Mouse (Mus musculus): ENCODE measurements at regions not wholly inside any gene's neighbourhood (a gene's known extent, or its start where the extent isn't known, plus 50 kb on each side); places are given as distances from the start of the nearest gene placed in this dataset.
A peak's percentile ranks its signal among the peaks of the same experiment; 100 is the strongest.

DNA sequence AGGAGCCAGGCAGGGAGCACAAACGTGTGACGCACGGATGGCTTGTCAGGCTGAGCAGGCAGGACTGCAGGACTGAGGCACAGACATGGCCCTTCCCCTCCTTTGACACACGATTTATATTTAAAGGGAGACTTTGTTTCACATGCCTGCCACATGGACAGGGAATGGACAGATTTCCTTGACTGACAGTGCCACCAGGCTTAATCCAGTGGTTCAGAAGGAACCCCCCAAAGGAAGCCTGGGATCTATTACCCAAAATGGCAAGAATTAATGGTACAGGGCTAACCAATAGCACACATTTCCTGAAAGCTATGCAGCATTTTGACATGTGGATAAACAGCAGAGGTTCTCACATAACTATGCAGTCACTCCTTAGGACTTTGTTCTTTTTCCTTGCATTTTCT lies 470.7 kb upstream of the Fam92a start:
- no peak for ATAC-seq (replicated peaks; ENCODE audit: low read depth, poor library complexity, severe bottlenecking)

DNA sequence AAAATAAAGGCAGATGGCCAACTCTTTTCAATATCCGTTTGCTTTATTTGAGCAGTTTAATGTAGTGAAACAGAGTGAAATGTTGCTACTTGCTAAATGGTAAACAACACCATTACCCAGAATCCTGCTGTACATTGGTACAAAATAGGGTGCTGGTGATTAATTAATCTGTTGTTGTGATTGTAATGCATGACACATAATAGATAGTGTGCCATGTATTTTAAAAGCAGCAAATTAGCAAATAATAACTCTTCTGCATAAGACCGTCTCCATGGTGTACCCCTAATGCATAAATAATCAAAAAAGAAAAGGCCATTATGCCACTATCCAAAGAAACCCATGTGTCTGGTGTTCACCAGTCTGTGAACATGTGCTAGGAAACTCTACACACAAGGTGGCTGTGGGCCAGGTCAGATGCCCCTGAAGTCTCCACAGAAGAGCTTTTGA lies 457.6 kb upstream of the Fam92a start:
- ATAC-seq (replicated peaks; ENCODE audit: low read depth, poor library complexity, severe bottlenecking) = no peak

DNA sequence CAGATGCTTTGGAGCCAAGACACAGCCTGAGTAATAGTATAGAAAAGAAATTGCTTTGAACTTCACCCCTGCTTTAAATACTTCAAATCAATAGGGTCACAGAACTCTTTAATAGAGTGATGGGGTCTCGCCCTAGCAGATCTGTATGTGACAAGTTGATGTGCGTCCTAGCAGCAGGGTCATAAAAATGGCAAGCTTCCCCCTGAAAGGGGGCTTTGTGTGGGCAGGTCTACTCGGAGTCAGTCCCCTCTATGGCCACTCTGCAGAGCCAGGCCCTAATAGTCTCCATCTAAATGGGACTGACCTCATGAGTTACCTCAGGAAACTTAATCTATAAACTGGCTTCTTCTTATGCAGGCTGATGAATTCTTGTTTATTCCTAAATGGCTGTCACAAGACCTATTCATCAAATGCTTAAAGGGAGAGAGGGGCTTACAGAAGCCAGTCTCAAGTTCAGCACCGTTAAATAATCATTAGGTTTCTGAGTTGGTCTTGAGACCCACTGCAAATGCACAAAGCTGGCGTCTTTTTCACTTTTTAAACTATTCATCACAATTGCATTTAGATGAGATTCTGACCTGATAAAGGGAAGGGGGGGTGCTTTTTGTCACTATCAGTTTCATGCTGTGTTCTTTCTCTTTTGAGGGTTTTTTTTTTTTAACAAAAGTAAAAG lies 457.0 kb upstream of the Fam92a start:
- no peak for ATAC-seq (replicated peaks; ENCODE audit: low read depth, poor library complexity, severe bottlenecking)

DNA sequence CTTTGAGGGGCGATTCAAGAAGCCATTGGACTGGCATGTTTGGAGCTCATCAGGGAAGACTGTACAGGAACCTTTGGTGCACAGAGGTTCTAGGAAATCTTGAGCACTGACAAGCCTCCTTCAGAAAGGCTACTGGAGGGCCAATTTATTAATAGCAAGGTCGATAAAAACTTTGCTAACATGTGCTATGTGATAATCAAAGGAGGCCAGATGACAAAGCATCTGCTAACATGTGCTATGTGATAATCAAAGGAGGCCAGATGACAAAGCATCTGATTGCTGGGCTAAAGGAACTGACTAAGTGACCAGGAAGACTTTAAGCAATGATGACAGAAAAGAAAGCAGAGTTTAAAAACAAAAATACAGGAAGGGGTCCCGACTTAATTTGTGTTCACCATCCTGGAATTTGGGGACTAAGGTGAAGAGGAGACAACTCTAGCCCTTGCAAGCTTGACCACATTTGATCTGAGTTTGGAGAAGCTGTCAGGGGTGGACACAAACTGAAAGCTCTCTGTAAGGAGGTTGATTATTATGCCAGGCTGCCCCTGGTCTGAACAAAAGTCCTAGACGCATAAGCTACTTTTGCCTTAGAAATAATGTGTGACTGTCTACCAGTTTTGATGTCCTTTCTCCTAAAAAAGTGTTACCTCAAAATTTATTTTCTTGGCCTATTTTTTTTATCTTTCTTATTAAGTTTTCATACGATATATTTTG lies 455.5 kb upstream of the Fam92a start:
- ATAC-seq (replicated peaks; ENCODE audit: low read depth, poor library complexity, severe bottlenecking) = no peak

DNA sequence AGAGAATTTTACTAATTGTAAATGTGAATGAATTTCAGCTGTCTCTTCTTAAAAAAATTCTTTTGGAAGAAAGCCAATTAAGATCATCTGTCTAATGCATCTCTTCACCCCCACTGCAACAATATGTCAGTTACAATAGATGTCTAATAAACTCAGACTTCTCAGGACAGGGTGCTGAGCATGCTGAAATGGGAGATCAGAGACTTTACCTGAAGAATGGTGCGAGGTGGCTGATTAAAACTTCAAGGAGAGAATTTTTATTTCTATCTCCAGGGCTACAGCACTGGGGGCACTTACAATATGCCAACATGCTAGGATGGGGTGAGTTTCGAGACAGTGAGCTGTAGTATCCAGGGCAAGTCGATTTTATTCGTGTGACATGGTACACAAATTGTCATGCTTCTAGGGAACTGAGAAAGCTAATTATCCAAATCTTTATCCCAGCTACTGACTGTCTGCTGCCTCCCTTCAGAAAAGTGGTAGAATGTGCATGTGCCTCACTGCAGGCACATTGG lies 449.0 kb upstream of the Fam92a start:
- no peak for ATAC-seq (replicated peaks; ENCODE audit: low read depth, poor library complexity, severe bottlenecking)

DNA sequence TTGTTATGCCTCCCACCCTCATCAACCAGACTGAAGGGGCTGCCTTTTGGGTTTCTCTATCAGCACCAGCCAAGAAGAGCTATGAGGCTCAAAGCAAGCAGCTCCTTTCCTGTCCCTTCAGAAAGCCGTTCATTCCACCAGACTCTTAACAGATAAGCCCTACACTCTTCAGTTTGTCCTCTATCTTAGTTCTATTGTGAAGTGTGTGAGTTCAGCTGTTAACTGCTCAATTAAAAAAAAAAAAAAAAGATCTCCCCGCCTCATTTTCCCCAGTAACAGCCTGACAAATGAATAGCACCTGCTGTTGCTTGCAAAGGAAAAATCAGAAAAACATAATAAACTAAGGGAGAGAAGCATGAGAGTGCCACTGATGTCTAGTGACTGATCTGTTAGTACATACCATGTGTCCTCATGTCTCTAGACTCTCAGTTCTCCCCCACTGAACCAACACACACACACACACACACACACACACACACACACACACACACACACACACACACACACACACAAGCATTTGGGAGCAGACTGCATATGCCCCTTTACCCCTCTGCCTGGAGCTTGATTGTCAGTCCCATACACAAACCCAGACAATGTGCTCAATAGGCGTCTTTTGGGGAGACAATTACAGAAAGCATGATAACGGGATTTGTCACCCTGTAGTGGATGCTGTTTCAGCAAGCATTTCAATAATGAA lies 448.4 kb upstream of the Fam92a start:
- ATAC-seq (replicated peaks; ENCODE audit: low read depth, poor library complexity, severe bottlenecking) = no peak

DNA sequence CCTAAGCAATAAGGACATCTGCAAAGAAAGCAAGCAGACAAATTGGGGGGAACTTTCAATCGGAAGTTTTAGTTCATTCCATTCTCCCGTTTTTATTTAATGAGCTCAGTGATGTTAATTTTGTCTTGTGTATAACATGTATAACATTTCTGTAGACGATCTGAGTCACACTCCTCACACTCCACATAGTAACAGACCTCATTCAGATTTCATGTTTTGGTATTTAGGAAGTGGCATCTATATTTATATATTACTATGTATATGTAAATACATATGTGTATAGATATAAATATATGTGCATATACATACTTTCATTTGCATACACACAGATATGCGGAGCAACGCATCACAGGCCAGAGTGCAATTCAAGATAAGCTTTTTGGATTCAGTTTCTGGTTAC lies 444.9 kb upstream of the Fam92a start:
- ATAC-seq (replicated peaks; ENCODE audit: low read depth, poor library complexity, severe bottlenecking) = no peak

DNA sequence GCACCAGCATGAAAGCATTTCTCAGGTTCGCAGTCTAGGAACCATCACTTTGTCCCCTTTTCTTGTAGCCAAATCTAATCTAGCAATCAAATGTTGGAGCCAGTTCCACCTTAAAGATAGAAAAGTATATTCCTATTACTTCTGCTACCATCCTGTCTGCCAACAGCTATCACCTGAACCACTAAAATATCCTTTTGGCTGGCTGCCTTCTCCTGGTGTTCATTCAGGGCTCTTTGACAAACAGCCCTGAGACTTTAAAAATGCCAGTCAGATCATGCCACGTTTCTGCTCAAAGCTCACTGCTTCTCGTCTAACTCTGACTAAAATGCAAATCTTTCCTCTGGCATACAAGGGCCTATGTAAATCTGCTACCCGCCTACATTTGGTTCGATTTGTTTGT lies 439.7 kb upstream of the Fam92a start:
- no peak for ATAC-seq (replicated peaks; ENCODE audit: low read depth, poor library complexity, severe bottlenecking)

DNA sequence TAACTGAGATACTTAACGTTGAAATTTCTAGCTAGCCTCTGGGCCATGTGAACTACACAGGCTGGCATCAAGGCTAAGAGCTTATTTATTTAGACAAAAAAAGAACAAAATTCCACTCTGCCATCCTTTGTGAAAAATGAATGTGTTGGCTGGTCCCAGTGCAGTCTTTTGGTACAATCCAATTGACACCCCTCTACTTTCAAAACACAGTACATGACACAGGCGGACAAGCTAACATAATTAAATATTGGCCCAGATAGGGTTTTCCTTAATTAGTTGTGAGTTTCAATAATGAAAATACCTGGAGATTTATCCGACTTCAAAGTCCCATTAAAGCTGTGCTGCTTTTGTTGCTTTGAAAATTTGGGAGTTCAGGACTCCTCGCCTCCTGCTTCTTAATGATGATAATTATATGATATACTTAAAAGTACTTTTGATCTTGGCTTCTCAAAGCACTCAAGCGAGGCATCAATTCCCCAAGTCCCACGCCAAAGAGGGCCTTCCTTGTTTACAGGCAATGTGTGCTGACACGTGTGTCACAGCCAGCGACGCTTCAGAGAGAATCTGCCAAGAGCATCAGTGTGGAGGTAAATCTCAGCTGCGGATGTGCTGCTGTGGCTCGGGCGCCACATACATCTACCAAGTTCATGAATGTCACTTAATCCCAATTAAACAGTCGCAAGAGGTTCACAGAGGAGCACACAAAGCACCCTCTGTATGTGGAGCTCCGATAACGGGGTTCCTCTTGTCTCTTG lies 429.5 kb upstream of the Fam92a start:
- no peak for ATAC-seq (replicated peaks; ENCODE audit: low read depth, poor library complexity, severe bottlenecking)

DNA sequence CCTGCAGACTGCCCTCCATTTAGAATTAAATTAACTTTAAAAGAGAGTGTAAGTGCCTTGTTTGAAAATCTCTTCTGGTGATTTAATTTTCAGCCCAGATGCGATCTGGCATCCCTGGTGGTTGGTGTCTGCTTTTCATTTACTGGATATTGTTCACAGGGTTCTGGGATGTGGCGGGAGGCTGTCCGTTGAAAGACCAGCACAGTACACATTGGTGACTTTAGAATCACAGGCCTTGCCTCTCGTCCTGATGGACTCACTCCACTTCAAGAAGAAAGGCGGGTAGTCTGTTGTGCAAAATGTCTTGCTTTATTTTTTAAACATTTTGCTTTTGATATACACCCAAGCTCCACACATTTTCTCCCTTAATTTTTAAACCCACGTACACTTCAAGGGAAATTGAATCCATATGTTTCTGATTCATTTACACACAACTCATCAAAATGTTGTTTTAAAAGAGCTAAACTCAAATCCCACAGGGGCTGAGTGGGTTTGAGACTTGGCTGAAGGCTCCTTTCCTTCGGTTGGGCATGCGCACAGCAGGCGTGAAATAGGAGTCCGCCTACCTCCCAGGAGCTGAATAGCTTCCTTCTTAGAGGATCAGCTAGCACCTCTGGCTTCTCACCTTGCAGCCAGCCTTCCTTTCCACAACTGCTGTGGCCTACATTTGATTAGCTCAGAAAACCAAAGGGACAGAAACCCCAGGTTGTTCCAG lies 424.1 kb upstream of the Fam92a start:
- no peak for ATAC-seq (replicated peaks; ENCODE audit: low read depth, poor library complexity, severe bottlenecking)

DNA sequence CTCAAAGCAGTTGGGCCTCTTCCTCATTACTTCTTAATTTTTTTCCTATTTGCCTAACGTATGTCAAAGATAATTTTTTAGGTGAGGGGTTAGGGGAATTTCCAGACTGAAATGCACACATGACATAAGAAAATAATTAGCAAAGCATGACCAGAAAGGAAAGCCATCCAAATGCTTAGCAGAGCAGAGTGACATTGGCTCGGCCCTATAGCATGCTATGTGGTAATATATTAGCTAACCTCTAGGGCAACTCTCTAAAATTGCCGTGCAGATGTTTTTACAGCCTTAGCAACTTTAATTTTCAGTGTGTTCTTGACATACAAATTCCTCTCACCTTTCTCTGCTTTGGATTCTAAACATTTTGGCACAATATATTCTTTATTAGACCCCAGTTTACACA lies 421.2 kb upstream of the Fam92a start:
- ATAC-seq (replicated peaks; ENCODE audit: low read depth, poor library complexity, severe bottlenecking) = no peak

DNA sequence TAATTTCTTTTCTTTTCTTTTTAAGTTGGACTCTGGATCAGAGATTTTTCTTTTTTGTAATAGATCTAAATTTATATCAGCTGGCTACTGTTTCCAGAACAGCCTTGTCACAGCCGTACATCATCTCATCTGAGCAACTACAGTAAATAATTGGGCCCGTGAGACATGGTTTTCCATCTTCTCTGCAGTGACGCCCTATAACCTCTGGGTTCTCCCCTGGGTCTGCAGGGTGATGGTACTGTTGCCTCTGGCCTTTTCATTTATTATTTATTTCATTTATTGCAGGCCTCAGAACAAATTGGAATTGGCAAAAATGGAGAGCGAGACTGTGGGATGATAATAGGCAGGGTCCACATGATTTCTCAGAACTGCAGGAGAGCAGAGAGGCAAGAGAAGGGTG lies 406.3 kb upstream of the Fam92a start:
- no peak for ATAC-seq (replicated peaks; ENCODE audit: low read depth, poor library complexity, severe bottlenecking)

DNA sequence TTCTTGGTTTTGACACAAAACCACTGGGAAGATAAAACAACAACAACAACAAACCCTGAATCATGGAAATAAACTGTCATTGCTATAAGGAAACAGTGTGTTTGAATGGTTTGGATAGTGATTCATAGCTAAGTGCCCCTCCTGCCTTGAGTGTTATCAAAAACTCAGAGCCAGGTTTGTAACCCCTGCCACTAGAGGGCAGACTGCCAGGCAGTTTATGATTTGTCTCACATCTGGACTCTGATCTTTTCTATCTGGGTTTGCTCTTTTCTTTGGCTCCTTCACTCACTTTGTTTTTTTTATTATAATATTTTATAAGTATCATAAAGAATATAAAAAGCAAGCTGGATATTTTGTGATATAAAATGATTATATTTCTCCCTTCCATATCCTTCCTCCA lies 400.1 kb upstream of the Fam92a start:
- ATAC-seq (replicated peaks; ENCODE audit: low read depth, poor library complexity, severe bottlenecking) = peak; percentile 60; the same call in 1 of the 2 replicates

DNA sequence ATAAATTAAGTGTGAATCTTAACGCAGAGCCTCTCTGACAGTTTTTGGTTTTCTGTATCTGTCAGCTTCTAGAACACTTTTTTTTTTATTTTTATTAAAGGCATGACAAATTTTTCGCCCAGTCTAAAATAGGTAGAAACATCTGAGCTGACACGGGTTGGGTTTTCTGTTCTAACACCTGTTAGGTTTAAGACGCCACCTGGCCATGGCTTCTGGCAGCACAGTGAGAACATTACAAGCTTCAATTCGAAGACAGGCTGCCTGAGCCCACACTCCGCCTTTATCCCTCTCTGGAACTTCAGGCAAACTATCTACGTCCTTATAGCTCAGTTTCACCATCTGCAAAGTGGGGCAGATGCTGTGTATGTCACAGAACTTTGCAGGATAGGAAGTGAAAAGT lies 398.9 kb upstream of the Fam92a start:
- ATAC-seq (replicated peaks; ENCODE audit: low read depth, poor library complexity, severe bottlenecking) = no peak

DNA sequence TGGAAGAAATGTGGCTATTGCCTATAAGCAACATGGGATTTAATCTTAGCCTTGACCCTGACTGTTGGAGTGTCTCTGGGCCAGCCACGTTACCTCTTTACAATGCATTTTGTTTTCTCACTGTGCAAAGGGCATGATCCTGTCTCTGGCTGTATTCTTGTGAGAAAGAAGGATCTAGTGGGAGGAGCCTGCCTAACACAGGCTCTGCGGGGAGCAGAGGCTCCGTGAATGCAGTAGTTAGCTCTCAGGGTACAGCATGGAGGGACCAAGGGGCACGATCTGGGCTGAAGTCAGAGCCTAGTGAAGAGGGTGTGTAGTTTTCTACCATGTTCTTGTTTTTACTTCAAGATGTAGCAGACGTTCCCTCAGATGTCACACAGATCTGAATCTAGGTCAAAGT lies 395.8 kb upstream of the Fam92a start:
- ATAC-seq (replicated peaks; ENCODE audit: low read depth, poor library complexity, severe bottlenecking) = no peak

DNA sequence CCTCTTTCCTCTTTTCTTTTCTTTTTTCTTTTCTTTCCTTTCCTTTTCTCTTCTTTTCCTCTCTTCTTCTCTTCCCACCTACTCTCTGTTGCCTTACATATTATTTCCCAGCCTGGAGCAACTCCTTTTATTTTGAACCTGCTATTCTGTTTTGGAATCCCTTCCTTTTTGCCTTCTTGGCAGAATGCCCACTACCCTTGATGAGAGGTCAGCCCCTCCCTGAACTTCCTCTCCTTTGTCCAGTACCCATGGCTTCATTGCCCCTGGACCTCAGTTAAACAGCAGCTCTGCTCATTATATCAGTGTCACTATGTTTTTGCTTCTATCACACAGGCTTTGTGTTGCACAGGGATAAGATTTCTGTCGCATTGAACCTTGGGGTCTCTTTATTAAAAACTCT lies 391.2 kb upstream of the Fam92a start:
- no peak for ATAC-seq (replicated peaks; ENCODE audit: low read depth, poor library complexity, severe bottlenecking)

DNA sequence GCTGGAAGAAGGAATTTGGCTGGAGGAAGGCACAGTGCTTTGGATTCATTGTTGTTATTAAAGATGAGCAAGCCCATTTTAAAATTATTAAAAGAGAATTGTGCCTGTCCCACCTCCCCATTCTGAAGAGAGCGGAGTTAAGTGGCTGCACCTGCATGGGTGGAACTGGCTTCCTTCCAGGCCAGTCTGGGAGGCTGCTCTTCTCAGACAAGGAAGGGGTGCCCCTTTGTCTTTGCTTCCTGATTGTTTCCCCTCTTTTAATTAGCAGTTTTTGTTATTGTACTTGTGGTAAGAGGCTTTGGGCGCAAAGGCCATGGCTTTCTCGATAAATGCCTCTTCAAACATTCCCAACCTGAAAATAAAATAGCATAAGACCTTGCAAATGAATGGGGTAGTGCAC lies 388.7 kb upstream of the Fam92a start:
- no peak for ATAC-seq (replicated peaks; ENCODE audit: low read depth, poor library complexity, severe bottlenecking)

DNA sequence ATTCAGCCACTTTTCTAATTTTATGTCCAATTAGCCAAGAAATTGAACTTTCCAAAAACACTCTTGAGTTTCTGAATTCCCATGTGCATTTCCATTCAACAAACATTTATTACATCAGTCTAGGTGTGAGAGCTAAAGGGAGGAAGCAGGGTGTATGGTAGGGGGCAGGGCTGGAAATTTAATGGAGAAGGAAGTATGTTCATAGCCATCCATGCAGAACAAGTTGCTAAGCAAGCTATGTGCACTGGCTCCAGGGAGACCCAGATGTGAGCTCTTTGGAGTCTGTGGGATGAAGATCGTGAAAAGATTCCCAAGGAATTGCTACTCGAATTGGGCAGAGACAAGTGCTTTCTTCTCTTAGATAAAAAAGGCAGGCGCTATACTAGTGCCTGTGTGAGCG lies 388.2 kb upstream of the Fam92a start:
- ATAC-seq (replicated peaks; ENCODE audit: low read depth, poor library complexity, severe bottlenecking) = no peak

DNA sequence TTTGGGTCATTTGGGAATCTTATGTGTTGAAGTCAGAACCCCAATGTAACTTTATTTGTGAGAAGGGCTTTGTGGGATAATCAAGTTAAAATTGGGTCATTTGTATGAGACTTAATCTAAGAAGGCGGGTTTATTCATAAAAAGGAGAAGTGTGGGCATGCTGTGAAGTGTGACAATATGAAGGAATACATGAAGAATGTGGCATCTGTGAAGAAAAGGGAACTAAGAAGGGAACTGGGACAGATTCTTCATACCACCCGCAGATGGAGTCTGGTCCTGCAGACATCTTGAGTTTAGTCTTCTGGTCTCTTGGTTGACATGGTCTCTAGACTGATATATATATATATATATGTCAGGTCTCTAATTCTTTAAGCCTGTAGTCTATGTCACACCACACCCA lies 385.3 kb upstream of the Fam92a start:
- peak; percentile 78 for ATAC-seq (replicated peaks; ENCODE audit: low read depth, poor library complexity, severe bottlenecking)

DNA sequence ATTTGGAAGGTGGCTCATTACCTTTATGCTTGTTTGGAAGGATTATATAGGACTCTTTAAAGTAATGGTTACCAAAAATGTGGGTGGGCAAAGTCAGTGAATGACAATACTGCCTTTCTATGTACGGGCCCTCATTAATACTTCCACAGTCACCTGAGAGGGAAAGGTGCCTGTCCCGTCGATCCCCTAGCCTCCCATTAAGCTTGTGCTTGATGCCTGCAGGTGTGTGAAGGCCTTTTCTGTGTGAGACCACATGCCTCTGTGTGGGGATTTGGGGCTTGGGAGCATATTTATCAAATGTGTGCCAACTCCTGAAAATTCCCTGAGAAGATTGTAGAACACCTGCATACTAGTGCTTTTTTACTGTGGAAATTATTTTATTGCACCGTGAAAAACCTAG lies 377.4 kb upstream of the Fam92a start:
- ATAC-seq (replicated peaks; ENCODE audit: low read depth, poor library complexity, severe bottlenecking) = no peak
